Mouse (Mus musculus) cerebellum, adult 2 months (tissue): ENCODE data around the gene Guk1.

Experiments
- CTCF ChIP-seq: fragments of 200-500 bp; IDR thresholded peaks from 2 replicates; pipeline ENCODE4 v1.5.1; 2011; ENCODE audit warnings: low read depth, mild to moderate bottlenecking, control low read depth, low read length, moderate library complexity, borderline replicate concordance; ENCODE audit not compliant: insufficient read depth
- POLR2A ChIP-seq: fragments of 200-500 bp; IDR thresholded peaks from 2 replicates; pipeline ENCODE4 v1.6.1; 2011; ENCODE audit warnings: low read length, control low read depth, borderline replicate concordance; ENCODE audit not compliant: insufficient read depth

DNA sequence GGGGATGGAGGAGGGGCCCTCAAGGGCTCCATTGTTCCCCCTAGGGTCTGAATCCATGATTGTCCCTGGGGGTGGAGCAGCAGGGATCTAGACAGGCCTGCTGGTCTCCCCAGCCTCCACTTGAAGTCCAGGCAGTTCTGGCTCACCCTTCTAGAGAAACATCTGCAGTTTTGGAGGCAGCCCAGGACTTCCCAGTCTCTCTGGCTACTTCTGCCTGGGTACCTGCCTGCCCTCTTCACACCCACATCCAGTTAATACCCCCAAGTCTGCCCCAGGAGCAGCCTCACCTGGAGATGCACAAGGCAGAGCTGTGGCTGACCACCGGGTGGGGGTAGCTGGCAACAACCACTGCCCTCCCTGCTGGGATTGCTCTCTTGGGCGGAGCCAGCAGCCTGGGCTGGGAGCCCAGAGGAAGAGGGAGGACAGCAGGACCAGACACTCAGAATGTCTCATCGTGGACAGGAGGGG lies 9.1 kb downstream of the Guk1 start, which contains the start of gene Gjc2:
- TF ChIP-seq POLR2A: no peak
- TF ChIP-seq CTCF: no peak
